Comparison of ENCODE assay signal across 12 mouse cellular contexts in the genomic region with DNA sequence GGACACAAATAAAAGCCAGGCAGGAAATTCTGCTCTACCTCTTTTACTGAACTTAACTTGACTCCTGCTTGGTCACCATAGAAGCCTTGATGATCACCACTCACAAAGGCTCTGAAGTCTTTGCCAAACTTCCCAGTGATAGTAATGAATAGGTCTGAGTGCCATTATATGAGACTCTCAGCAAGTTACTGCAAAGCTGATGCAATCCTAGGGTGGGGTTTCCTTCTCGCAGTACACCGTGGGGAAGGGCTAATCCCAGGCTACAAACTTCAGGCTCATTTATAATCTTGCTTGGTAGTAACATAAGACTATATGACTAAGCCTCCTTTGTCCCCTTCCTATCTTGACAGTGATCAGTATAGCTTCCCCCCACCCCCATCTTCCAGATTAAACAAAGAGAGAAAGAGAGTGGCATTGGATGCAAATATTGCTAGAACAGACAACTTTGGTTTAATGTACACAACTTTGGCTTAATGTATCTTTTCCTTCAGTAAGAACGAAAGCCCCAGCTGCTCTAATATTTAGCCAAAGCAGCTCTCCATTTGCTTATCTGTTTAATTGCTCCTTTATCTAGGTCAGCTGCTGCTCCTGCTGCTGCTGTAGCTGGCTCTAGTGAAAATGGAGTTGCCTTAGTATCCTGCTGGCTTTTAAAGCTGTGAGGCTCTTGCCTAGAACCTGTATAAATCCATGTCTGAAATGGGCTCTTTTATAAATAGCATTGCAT.
DNase-seq lines count a peak whose midpoint lies in the region; ATAC-seq and TF ChIP-seq lines count a peak whose summit lies in the region.
"Had no signal": no experiment of that assay in that cellular context is flagged by ENCODE, and none has a peak within 500 bp of the region (broad histone marks: within the 10 kb centered on the region; RNA-seq: fewer than 3 reads in every experiment).

No protein-coding gene starts in this region.

- ATAC-seq in forebrain, embryonic 13.5 days = peak; percentile 59; the same call in 1 of the 2 replicates
- ATAC-seq in forebrain, embryonic 12.5 days (ENCODE audit: low FRiP score) = no peak
- ATAC-seq in midbrain, embryonic 13.5 days = no peak
- ATAC-seq: activated CD4-positive, CD25-positive, alpha-beta regulatory T cell, adult 4 months had no signal

- no peak for DNase-seq in midbrain, embryonic 10.5 days (ENCODE audit: low spot score)
- peak; percentile 27 for DNase-seq in lung, postnatal 10 days
- no peak for DNase-seq in thymus, postnatal 0 days (ENCODE audit: low spot score)
- DNase-seq in frontal cortex, adult 2 months (ENCODE audit: extremely low spot score in 1 of 2, low spot score in 1 of 2) = no peak
- no peak for DNase-seq in kidney, adult 2 months
- DNase-seq: kidney, postnatal 25 days; left cerebral cortex, postnatal 4 days had no signal

- H3K9me3 ChIP-seq in forebrain, embryonic 13.5 days (replicated peaks) = no peaks in the 10 kb centered on the region
- H3K9me3 ChIP-seq in forebrain, embryonic 12.5 days = no peaks in the 10 kb centered on the region
- H3K9me3 ChIP-seq in midbrain, embryonic 10.5 days (replicated peaks) = no peaks in the 10 kb centered on the region
- H3K9me3 ChIP-seq in midbrain, embryonic 13.5 days = no peaks in the 10 kb centered on the region
- H3K9me3 ChIP-seq: embryonic facial prominence, embryonic 13.5 days had no signal

- H3K9ac ChIP-seq in forebrain, embryonic 13.5 days = no peak overlapping the region
- H3K9ac ChIP-seq in forebrain, embryonic 12.5 days = no peak overlapping the region
- H3K9ac ChIP-seq in midbrain, embryonic 13.5 days (replicated peaks) = no peak overlapping the region
- H3K9ac ChIP-seq: embryonic facial prominence, embryonic 13.5 days had no signal

- no peak overlapping the region for H3K4me3 ChIP-seq in forebrain, embryonic 13.5 days
- H3K4me3 ChIP-seq in forebrain, embryonic 12.5 days (replicated peaks) = no peak overlapping the region
- no peak overlapping the region for H3K4me3 ChIP-seq in midbrain, embryonic 10.5 days
- no peak overlapping the region for H3K4me3 ChIP-seq in midbrain, embryonic 13.5 days (replicated peaks)
- H3K4me3 ChIP-seq in kidney, adult 2 months (ENCODE audit: insufficient read depth, low read depth, low read length) = no peak overlapping the region
- H3K4me3 ChIP-seq: embryonic facial prominence, embryonic 13.5 days had no signal

- no peaks in the 10 kb centered on the region for H3K27me3 ChIP-seq in forebrain, embryonic 13.5 days
- H3K27me3 ChIP-seq in forebrain, embryonic 12.5 days = no peaks in the 10 kb centered on the region
- no peaks in the 10 kb centered on the region for H3K27me3 ChIP-seq in midbrain, embryonic 10.5 days (ENCODE audit: low read depth, poor library complexity, severe bottlenecking)
- no peaks in the 10 kb centered on the region for H3K27me3 ChIP-seq in midbrain, embryonic 13.5 days
- no peaks in the 10 kb centered on the region for H3K27me3 ChIP-seq in kidney, adult 2 months (replicated peaks; ENCODE audit: control insufficient read depth, insufficient read depth, low read length)
- H3K27me3 ChIP-seq: embryonic facial prominence, embryonic 13.5 days had no signal

- no peaks in the 10 kb centered on the region for H3K36me3 ChIP-seq in forebrain, embryonic 13.5 days (ENCODE audit: poor library complexity, severe bottlenecking)
- H3K36me3 ChIP-seq in forebrain, embryonic 12.5 days (replicated peaks) = no peaks in the 10 kb centered on the region
- H3K36me3 ChIP-seq in midbrain, embryonic 10.5 days = no peaks in the 10 kb centered on the region
- no peaks in the 10 kb centered on the region for H3K36me3 ChIP-seq in midbrain, embryonic 13.5 days
- no peaks in the 10 kb centered on the region for H3K36me3 ChIP-seq in kidney, adult 2 months (ENCODE audit: control insufficient read depth, insufficient read depth, low read length)
- H3K36me3 ChIP-seq: embryonic facial prominence, embryonic 13.5 days had no signal

- H3K4me1 ChIP-seq in forebrain, embryonic 13.5 days = peaks cover 8% of the 10 kb centered on the region
- peaks cover 4% of the 10 kb centered on the region; the same call in 1 of the 2 replicates for H3K4me1 ChIP-seq in forebrain, embryonic 12.5 days
- peaks cover 9% of the 10 kb centered on the region for H3K4me1 ChIP-seq in midbrain, embryonic 10.5 days
- peaks cover 9% of the 10 kb centered on the region for H3K4me1 ChIP-seq in midbrain, embryonic 13.5 days (replicated peaks)
- H3K4me1 ChIP-seq in kidney, adult 2 months (ENCODE audit: control insufficient read depth, insufficient read depth, low read length) = peaks cover 12% of the 10 kb centered on the region; the same call in 1 of the 2 replicates
- H3K4me1 ChIP-seq: embryonic facial prominence, embryonic 13.5 days had no signal

- TF ChIP-seq POLR2A in kidney, adult 2 months (IDR thresholded peaks at IDR 0.05; ENCODE audit: low read depth, low read length) = no peak

- no peak overlapping the region for H3K4me2 ChIP-seq in forebrain, embryonic 13.5 days
- no peak overlapping the region for H3K4me2 ChIP-seq in forebrain, embryonic 12.5 days
- no peak overlapping the region for H3K4me2 ChIP-seq in midbrain, embryonic 13.5 days (replicated peaks)
- H3K4me2 ChIP-seq: embryonic facial prominence, embryonic 13.5 days had no signal

- TF ChIP-seq CTCF in kidney, adult 2 months (conservative IDR thresholded peaks at IDR 0.05; ENCODE audit: insufficient read depth, insufficient read length, low read depth, low read length) = no peak

- 36% methylated on average over 3 of the region's 3 CpGs for WGBS in forebrain, embryonic 13.5 days
- WGBS in forebrain, embryonic 12.5 days = 33% methylated on average over 3 of the region's 3 CpGs
- WGBS in midbrain, embryonic 10.5 days = 45% methylated on average over 3 of the region's 3 CpGs
- WGBS in midbrain, embryonic 13.5 days = 30% methylated on average over 3 of the region's 3 CpGs
- 46% methylated on average over 3 of the region's 3 CpGs for WGBS in kidney, adult 2 months

- H3K27ac ChIP-seq in forebrain, embryonic 13.5 days = no peak overlapping the region
- no peak overlapping the region for H3K27ac ChIP-seq in forebrain, embryonic 12.5 days
- peak overlapping the region; percentile 6; the same call in 1 of the 2 replicates for H3K27ac ChIP-seq in midbrain, embryonic 10.5 days (replicated peaks)
- H3K27ac ChIP-seq in midbrain, embryonic 13.5 days = no peak overlapping the region
- H3K27ac ChIP-seq in kidney, adult 2 months (ENCODE audit: insufficient read depth, low read depth, low read length) = no peak overlapping the region
- H3K27ac ChIP-seq: embryonic facial prominence, embryonic 13.5 days had no signal
